Mouse (Mus musculus): ENCODE data around the gene Atp10a. TPM values are rescaled to one million over a fixed set of nuclear protein-coding genes. Genes with fewer than 3 reads are reported as not detected.

Atp10a gene
- polyA plus RNA-seq, 1 experiment from 2014 or later = 0.74 TPM

- WGBS (ENCODE audit: insufficient replicate concordance) = 70% methylated on average over 3 of the region's 3 CpGs
- Histone ChIP-seq H3K9ac (no peak overlapping the region), H3K4me3 (replicated peaks) (no peak overlapping the region), H3K9me3 (replicated peaks) (no peaks in the 10 kb centered on the region), H3K27ac (no peak overlapping the region), H3K36me3 (no peaks in the 10 kb centered on the region), H3K4me1 (replicated peaks) (no peaks in the 10 kb centered on the region), H3K4me2 (no peak overlapping the region), H3K27me3 (no peaks in the 10 kb centered on the region)
- ATAC-seq (ENCODE audit: low read depth) (no peak), DNase-seq (no peak)
These were observed 60.7 kb downstream of the Atp10a start for GRCm38 (mm10) chr7:58716626-58717025.

- DNase-seq (no peak), ATAC-seq (ENCODE audit: low read depth) (no peak)
- H3K9me3 ChIP-seq (replicated peaks) = no peaks in the 10 kb centered on the region
- 59% methylated on average over 2 of the region's 2 CpGs for WGBS (ENCODE audit: insufficient replicate concordance)
- no peak overlapping the region for H3K4me3 ChIP-seq (replicated peaks)
- H3K36me3 ChIP-seq = no peaks in the 10 kb centered on the region
- no peak overlapping the region for H3K9ac ChIP-seq
- peaks cover 2% of the 10 kb centered on the region; the same call in 1 of the 2 replicates for H3K4me1 ChIP-seq (replicated peaks)
- H3K27ac ChIP-seq = no peak overlapping the region
- no peaks in the 10 kb centered on the region for H3K27me3 ChIP-seq
- no peak overlapping the region for H3K4me2 ChIP-seq
These were observed 62.6 kb downstream of the Atp10a start for GRCm38 (mm10) chr7:58718556-58718955.

- H3K27ac ChIP-seq = no peak overlapping the region
- ATAC-seq (ENCODE audit: low read depth) (no peak), DNase-seq (no peak)
- H3K4me3 ChIP-seq (replicated peaks) = no peak overlapping the region
- H3K36me3 ChIP-seq = no peaks in the 10 kb centered on the region
- peaks cover 2% of the 10 kb centered on the region; the same call in 1 of the 2 replicates for H3K4me1 ChIP-seq (replicated peaks)
- H3K27me3 ChIP-seq = no peaks in the 10 kb centered on the region
- no peak overlapping the region for H3K9ac ChIP-seq
- H3K9me3 ChIP-seq (replicated peaks) = no peaks in the 10 kb centered on the region
- H3K4me2 ChIP-seq = no peak overlapping the region
- 62% methylated on average over 4 of the region's 4 CpGs for WGBS (ENCODE audit: insufficient replicate concordance)
These were observed 63.4 kb downstream of the Atp10a start for GRCm38 (mm10) chr7:58719218-58719938.

GRCm38 (mm10) chr7:58722250-58722649 lies 66.3 kb downstream of the Atp10a start:
- no peak for DNase-seq
- no peak for ATAC-seq (ENCODE audit: low read depth)
- Histone ChIP-seq H3K27ac (no peak overlapping the region), H3K9me3 (replicated peaks) (no peaks in the 10 kb centered on the region), H3K4me3 (replicated peaks) (no peak overlapping the region), H3K9ac (no peak overlapping the region), H3K4me1 (replicated peaks) (peaks cover 9% of the 10 kb centered on the region; the same call in 1 of the 2 replicates), H3K27me3 (no peaks in the 10 kb centered on the region), H3K36me3 (no peaks in the 10 kb centered on the region), H3K4me2 (no peak overlapping the region)
- 29% methylated on average over 1 of the region's 1 CpGs for WGBS (ENCODE audit: insufficient replicate concordance)

- Histone ChIP-seq H3K4me3 (replicated peaks) (no peak overlapping the region), H3K9ac (no peak overlapping the region), H3K9me3 (replicated peaks) (no peaks in the 10 kb centered on the region), H3K36me3 (no peaks in the 10 kb centered on the region), H3K4me2 (no peak overlapping the region), H3K27me3 (no peaks in the 10 kb centered on the region), H3K4me1 (replicated peaks) (peaks cover 24% of the 10 kb centered on the region), H3K27ac (no peak overlapping the region)
- ATAC-seq (ENCODE audit: low read depth) (no peak), DNase-seq (no peak)
- WGBS (ENCODE audit: insufficient replicate concordance) = 12% methylated on average over 8 of the region's 8 CpGs
These were observed 74.2 kb downstream of the Atp10a start for GRCm38 (mm10) chr7:58730201-58730600.

- peak overlapping the region; percentile 34 for H3K27ac ChIP-seq
- no peak for DNase-seq
- WGBS (ENCODE audit: insufficient replicate concordance) = 6% methylated on average over 1 of the region's 1 CpGs
- no peaks in the 10 kb centered on the region for H3K36me3 ChIP-seq
- ATAC-seq (ENCODE audit: low read depth) = peak; percentile 77
- H3K4me2 ChIP-seq = no peak overlapping the region
- peaks cover 21% of the 10 kb centered on the region for H3K4me1 ChIP-seq (replicated peaks)
- H3K27me3 ChIP-seq = no peaks in the 10 kb centered on the region
- no peaks in the 10 kb centered on the region for H3K9me3 ChIP-seq (replicated peaks)
- no peak overlapping the region for H3K9ac ChIP-seq
- no peak overlapping the region for H3K4me3 ChIP-seq (replicated peaks)
These were observed 74.9 kb downstream of the Atp10a start for GRCm38 (mm10) chr7:58730831-58731230.

GRCm38 (mm10) chr7:58732406-58732805 lies 76.4 kb downstream of the Atp10a start:
- DNase-seq (no peak), ATAC-seq (ENCODE audit: low read depth) (no peak)
- peaks cover 17% of the 10 kb centered on the region for H3K4me1 ChIP-seq (replicated peaks)
- H3K27ac ChIP-seq = no peak overlapping the region
- WGBS (ENCODE audit: insufficient replicate concordance) = 42% methylated on average over 6 of the region's 6 CpGs
- H3K27me3 ChIP-seq = no peaks in the 10 kb centered on the region
- no peaks in the 10 kb centered on the region for H3K36me3 ChIP-seq
- H3K9ac ChIP-seq = no peak overlapping the region
- H3K4me3 ChIP-seq (replicated peaks) = no peak overlapping the region
- no peak overlapping the region for H3K4me2 ChIP-seq
- H3K9me3 ChIP-seq (replicated peaks) = no peaks in the 10 kb centered on the region

GRCm38 (mm10) chr7:58733490-58733901 lies 77.5 kb downstream of the Atp10a start:
- no peak for ATAC-seq (ENCODE audit: low read depth)
- WGBS (ENCODE audit: insufficient replicate concordance) = 48% methylated on average over 6 of the region's 6 CpGs

GRCm38 (mm10) chr7:58736841-58737547 lies 81.0 kb downstream of the Atp10a start:
- no peak overlapping the region for H3K27ac ChIP-seq
- no peak overlapping the region for H3K9ac ChIP-seq
- no peak for DNase-seq
- 64% methylated on average over 3 of the region's 3 CpGs for WGBS (ENCODE audit: insufficient replicate concordance)
- no peaks in the 10 kb centered on the region for H3K27me3 ChIP-seq
- H3K4me3 ChIP-seq (replicated peaks) = no peak overlapping the region
- no peaks in the 10 kb centered on the region for H3K9me3 ChIP-seq (replicated peaks)
- no peak for ATAC-seq (ENCODE audit: low read depth)
- peaks cover 4% of the 10 kb centered on the region; the same call in 1 of the 2 replicates for H3K4me1 ChIP-seq (replicated peaks)
- no peak overlapping the region for H3K4me2 ChIP-seq
- H3K36me3 ChIP-seq = no peaks in the 10 kb centered on the region

More at GRCm38 (mm10) chr7:58733490-58733901, 77.5 kb downstream of the Atp10a start:
- Histone ChIP-seq H3K27ac (no peak overlapping the region), H3K9ac (no peak overlapping the region), H3K9me3 (replicated peaks) (no peaks in the 10 kb centered on the region), H3K4me3 (replicated peaks) (no peak overlapping the region), H3K4me2 (no peak overlapping the region), H3K36me3 (no peaks in the 10 kb centered on the region), H3K4me1 (replicated peaks) (peaks cover 17% of the 10 kb centered on the region), H3K27me3 (no peaks in the 10 kb centered on the region)
- DNase-seq = no peak

GRCm38 (mm10) chr7:58740196-58740595 lies 84.2 kb downstream of the Atp10a start:
- 81% methylated on average over 13 of the region's 13 CpGs for WGBS (ENCODE audit: insufficient replicate concordance)
- H3K36me3 ChIP-seq = no peaks in the 10 kb centered on the region
- no peak overlapping the region for H3K27ac ChIP-seq
- no peak overlapping the region for H3K4me2 ChIP-seq
- H3K4me1 ChIP-seq (replicated peaks) = no peaks in the 10 kb centered on the region
- DNase-seq (no peak), ATAC-seq (ENCODE audit: low read depth) (no peak)
- H3K9me3 ChIP-seq (replicated peaks) = no peaks in the 10 kb centered on the region
- H3K27me3 ChIP-seq = no peaks in the 10 kb centered on the region
- no peak overlapping the region for H3K9ac ChIP-seq
- H3K4me3 ChIP-seq (replicated peaks) = no peak overlapping the region

GRCm38 (mm10) chr7:58740842-58741241 lies 84.9 kb downstream of the Atp10a start:
- Histone ChIP-seq H3K27me3 (no peaks in the 10 kb centered on the region), H3K9ac (no peak overlapping the region), H3K9me3 (replicated peaks) (no peaks in the 10 kb centered on the region), H3K4me1 (replicated peaks) (no peaks in the 10 kb centered on the region), H3K27ac (no peak overlapping the region), H3K4me2 (no peak overlapping the region), H3K36me3 (no peaks in the 10 kb centered on the region), H3K4me3 (replicated peaks) (no peak overlapping the region)
- DNase-seq = no peak
- no peak for ATAC-seq (ENCODE audit: low read depth)
- 40% methylated on average over 4 of the region's 4 CpGs for WGBS (ENCODE audit: insufficient replicate concordance)
